Mouse (Mus musculus) erythroblast, embryonic 14.5 days (primary cell): ENCODE results near the gene Spa17. TPM values are rescaled to one million over a fixed set of nuclear protein-coding genes. Genes with fewer than 3 reads are reported as not detected.

Source experiments
- H3K27me3 ChIP-seq: 2 replicates; pipeline ENCODE4 v1.6.1; 2012; ENCODE audit warnings: inconsistent platforms; ENCODE audit not compliant: control insufficient read depth
- H3K36me3 ChIP-seq: 2 replicates; pipeline ENCODE4 v1.6.1; 2012; ENCODE audit warnings: mild to moderate bottlenecking, inconsistent platforms; ENCODE audit not compliant: control insufficient read depth
- H3K4me1 ChIP-seq: 2 replicates; pipeline ENCODE4 v1.6.1; 2012; ENCODE audit warnings: inconsistent platforms; ENCODE audit not compliant: control insufficient read depth
- H3K4me3 ChIP-seq: replicated peaks from 2 replicates; pipeline ENCODE3; 2012; ENCODE audit warnings: moderate library complexity, mild to moderate bottlenecking, inconsistent platforms
- H3K9me3 ChIP-seq: 2 replicates; pipeline ENCODE4 v1.6.1; 2012; ENCODE audit warnings: low read length, inconsistent platforms, mixed read lengths; ENCODE audit not compliant: control insufficient read depth
- GATA1 ChIP-seq: IDR thresholded peaks from 2 replicates; pipeline ENCODE4 v1.6.1; 2012; ENCODE audit warnings: low read length, inconsistent platforms, mixed read lengths
- TAL1 ChIP-seq: IDR thresholded peaks from 3 replicates; pipeline ENCODE4 v1.6.1; 2012; ENCODE audit warnings: low read length, inconsistent platforms, mixed read lengths
- polyA plus RNA-seq: library from polyadenylated mRNA; stranded (reverse); fragments of >175 nt; gene quantifications from 2 replicates; pipeline ENCODE4 v1.2.3, GENCODE M21; 2012

Gene Spa17
- polyA plus RNA-seq, 1 experiment, result 0.21 TPM

GRCm38 (mm10) chr9:37600538-37601205 lies 12.8 kb downstream of the Spa17 start:
- TF ChIP-seq GATA1 (no peak), TAL1 (no peak)
- H3K4me1 ChIP-seq, result peaks cover 20% of the 10 kb centered on the region
- H3K36me3 ChIP-seq, result no peaks in the 10 kb centered on the region
- no peaks in the 10 kb centered on the region for H3K9me3 ChIP-seq
- H3K27me3 ChIP-seq, result no peaks in the 10 kb centered on the region
- no peak overlapping the region for H3K4me3 ChIP-seq

DNA sequence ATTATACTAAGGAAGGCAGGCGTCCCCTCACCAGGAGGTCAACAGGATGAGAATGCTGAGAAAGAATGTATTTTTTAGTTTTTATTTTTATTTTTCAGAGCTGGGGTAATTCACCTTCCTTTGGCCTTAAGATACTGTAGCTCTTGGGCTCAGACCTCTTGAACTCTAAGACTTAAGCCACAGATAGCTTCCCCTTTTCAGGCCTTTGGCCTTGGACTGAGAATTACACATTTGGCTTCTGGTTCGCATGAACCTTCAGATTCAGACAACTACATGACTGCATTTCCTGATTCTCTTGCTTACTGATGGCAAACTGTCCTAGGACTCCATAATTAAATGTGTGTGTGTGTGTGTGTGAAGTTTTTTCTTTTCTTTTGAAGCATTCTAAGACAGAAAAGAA lies 14.9 kb downstream of the Spa17 start:
- Histone ChIP-seq H3K36me3 (no peaks in the 10 kb centered on the region), H3K9me3 (no peaks in the 10 kb centered on the region), H3K4me1 (peaks cover 16% of the 10 kb centered on the region), H3K4me3 (no peak overlapping the region), H3K27me3 (no peaks in the 10 kb centered on the region)
- TF ChIP-seq GATA1, result no peak
- TF ChIP-seq TAL1, result no peak

- Histone ChIP-seq H3K9me3 (no peaks in the 10 kb centered on the region; the same call in 1 of the 2 replicates), H3K27me3 (no peaks in the 10 kb centered on the region), H3K4me3 (no peak overlapping the region), H3K36me3 (no peaks in the 10 kb centered on the region), H3K4me1 (peaks cover 19% of the 10 kb centered on the region)
- no peak for TF ChIP-seq GATA1
- no peak for TF ChIP-seq TAL1
Measured at GRCm38 (mm10) chr9:37595570-37595969, 18.0 kb downstream of the Spa17 start.

DNA sequence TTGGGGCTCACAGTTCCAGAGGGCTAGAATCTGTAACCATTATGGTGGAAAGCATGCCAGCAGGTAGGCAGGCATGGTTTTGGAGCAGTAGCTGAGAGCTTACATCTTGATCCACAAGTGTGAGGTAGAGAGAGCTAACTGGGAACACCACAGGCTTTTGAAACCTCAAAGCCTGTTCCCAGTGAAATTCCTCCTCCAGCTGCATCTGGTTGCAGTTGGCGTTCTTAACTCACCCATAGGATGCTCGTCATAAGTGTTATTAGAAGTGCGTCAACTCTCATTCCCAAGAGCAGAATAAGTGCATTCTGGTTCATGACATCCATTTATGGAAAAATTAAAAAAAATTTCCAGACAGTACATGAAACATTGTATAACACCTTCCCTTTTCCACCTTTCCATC lies 19.8 kb downstream of the Spa17 start:
- no peaks in the 10 kb centered on the region; the same call in 1 of the 2 replicates for H3K9me3 ChIP-seq
- H3K4me1 ChIP-seq, result peaks cover 9% of the 10 kb centered on the region
- no peak overlapping the region for H3K4me3 ChIP-seq
- H3K36me3 ChIP-seq, result no peaks in the 10 kb centered on the region
- H3K27me3 ChIP-seq, result no peaks in the 10 kb centered on the region
- TF ChIP-seq GATA1 (no peak), TAL1 (no peak)

DNA sequence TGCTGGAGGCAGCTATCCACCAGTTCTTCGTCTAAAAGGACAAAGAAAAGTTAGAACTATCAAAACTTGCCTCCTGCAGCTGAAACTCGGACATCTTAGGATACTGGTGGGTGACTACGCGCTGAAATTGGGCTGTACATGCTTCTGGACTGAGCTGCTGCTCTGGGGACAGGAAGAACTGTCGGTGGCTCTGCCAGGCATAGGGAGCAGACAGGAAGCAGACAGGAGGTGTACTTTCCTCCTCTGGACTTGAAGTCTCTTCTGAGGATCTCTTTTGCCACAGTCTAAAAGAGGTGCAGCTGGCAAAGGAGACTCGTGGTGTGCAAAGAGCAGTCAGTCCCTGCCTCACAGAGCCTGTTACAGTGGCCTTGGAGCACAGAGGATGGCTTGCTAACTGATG lies 20.9 kb downstream of the Spa17 start:
- Histone ChIP-seq H3K9me3 (no peaks in the 10 kb centered on the region; the same call in 1 of the 2 replicates), H3K27me3 (no peaks in the 10 kb centered on the region), H3K4me1 (peaks cover 9% of the 10 kb centered on the region), H3K4me3 (no peak overlapping the region), H3K36me3 (no peaks in the 10 kb centered on the region)
- no peak for TF ChIP-seq TAL1
- no peak for TF ChIP-seq GATA1

- no peak for TF ChIP-seq TAL1
- TF ChIP-seq GATA1, result no peak
- H3K27me3 ChIP-seq, result no peaks in the 10 kb centered on the region
- no peak overlapping the region for H3K4me3 ChIP-seq
- peaks cover 9% of the 10 kb centered on the region for H3K4me1 ChIP-seq
- H3K36me3 ChIP-seq, result no peaks in the 10 kb centered on the region
- no peaks in the 10 kb centered on the region; the same call in 1 of the 2 replicates for H3K9me3 ChIP-seq
Measured at GRCm38 (mm10) chr9:37592025-37592424, 21.5 kb downstream of the Spa17 start.

DNA sequence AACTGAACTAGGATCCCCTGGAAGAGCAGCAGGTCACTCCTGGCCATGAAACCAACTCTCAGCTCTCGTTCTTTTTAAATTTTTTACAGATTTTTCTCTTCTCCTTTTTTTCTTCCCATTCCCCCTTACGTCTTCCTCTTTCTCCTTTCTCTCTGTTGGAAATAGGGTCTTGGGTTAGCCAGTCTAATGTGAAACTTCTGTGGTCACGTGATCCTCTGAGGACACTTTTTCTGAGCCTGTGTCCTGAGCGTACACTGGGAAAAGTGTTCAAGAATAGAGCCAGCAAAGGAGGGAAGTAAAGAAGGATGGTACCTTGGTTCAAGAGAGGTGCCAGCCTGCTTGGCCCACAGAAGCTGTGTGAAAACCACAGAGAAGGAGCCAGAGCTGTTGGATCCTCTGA lies 23.1 kb downstream of the Spa17 start:
- Histone ChIP-seq H3K4me3 (no peak overlapping the region), H3K9me3 (no peaks in the 10 kb centered on the region; the same call in 1 of the 2 replicates), H3K36me3 (no peaks in the 10 kb centered on the region), H3K4me1 (peaks cover 9% of the 10 kb centered on the region), H3K27me3 (no peaks in the 10 kb centered on the region)
- TF ChIP-seq GATA1 (no peak), TAL1 (no peak)

- Histone ChIP-seq H3K9me3 (no peaks in the 10 kb centered on the region; the same call in 1 of the 2 replicates), H3K27me3 (no peaks in the 10 kb centered on the region), H3K4me1 (peaks cover 2% of the 10 kb centered on the region), H3K4me3 (no peak overlapping the region), H3K36me3 (no peaks in the 10 kb centered on the region)
- no peak for TF ChIP-seq GATA1
- no peak for TF ChIP-seq TAL1
Measured at GRCm38 (mm10) chr9:37586718-37587117, 26.8 kb downstream of the Spa17 start.

GRCm38 (mm10) chr9:37583594-37583993 lies 29.9 kb downstream of the Spa17 start:
- H3K36me3 ChIP-seq, result no peaks in the 10 kb centered on the region
- no peak overlapping the region for H3K4me3 ChIP-seq
- no peaks in the 10 kb centered on the region for H3K9me3 ChIP-seq
- TF ChIP-seq GATA1 (no peak), TAL1 (no peak)
- H3K27me3 ChIP-seq, result no peaks in the 10 kb centered on the region
- no peaks in the 10 kb centered on the region; the same call in 1 of the 2 replicates for H3K4me1 ChIP-seq

DNA sequence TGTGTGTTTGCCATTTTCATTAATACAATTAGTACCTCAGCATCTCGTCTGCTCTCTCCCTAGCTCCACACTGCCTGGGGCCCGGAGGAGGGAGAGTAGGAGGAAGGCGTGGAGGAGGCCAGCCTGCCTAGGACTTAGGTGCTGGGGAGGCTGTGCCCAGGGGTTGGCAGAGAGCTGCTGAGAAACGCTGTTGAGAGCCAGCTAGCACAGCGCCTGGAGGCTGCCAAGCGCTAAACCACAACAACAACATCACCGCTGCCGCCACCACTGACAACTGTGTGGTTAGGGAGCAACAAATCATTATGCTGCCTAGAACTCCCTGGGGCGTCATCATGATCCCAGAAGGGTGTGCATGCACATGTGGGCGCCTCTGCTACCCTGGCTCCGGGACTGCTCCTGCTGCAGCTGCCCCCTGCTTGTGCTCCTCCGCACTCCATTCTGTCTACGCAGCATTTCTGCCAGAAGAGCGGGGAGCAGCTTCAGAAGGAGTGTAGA lies 37.0 kb downstream of the Spa17 start:
- no peak for TF ChIP-seq GATA1
- no peak for TF ChIP-seq TAL1
- H3K4me1 ChIP-seq, result peaks cover 16% of the 10 kb centered on the region
- no peaks in the 10 kb centered on the region; the same call in 1 of the 2 replicates for H3K27me3 ChIP-seq
- H3K4me3 ChIP-seq, result no peak overlapping the region
- H3K9me3 ChIP-seq, result no peaks in the 10 kb centered on the region
- H3K36me3 ChIP-seq, result no peaks in the 10 kb centered on the region
